Mouse (Mus musculus): Measurements from ENCODE around the gene Cfdp1.

GRCm38 (mm10) chr8:111875758-111876157 lies 21.7 kb upstream of the Cfdp1 start:
- TF ChIP-seq CTCF (IDR thresholded peaks at IDR 0.05; ENCODE audit: extremely low read depth, insufficient read depth, low read length) (no peak), POLR2A (IDR thresholded peaks at IDR 0.05; ENCODE audit: extremely low read depth, insufficient read depth, low read length) (no peak)

Measured in cortical plate, adult 2 months (tissue).